Mouse (Mus musculus): ENCODE data around the gene Dram1. TPM values are rescaled to one million over a fixed set of nuclear protein-coding genes. Genes with fewer than 3 reads are reported as not detected.
A peak's percentile ranks its signal among the peaks of the same experiment; 100 is the strongest.

Dram1 gene
- polyA plus RNA-seq, 1 experiment from 2014 or later, result 2.9 TPM

GRCm38 (mm10) chr10:88351411-88352103 is 27.3 kb downstream of the Dram1 start:
- ATAC-seq, result peak; percentile 42
- 43% methylated on average over 5 of the region's 5 CpGs for WGBS (ENCODE audit: insufficient replicate concordance)

GRCm38 (mm10) chr10:88350687-88351086 is 28.2 kb downstream of the Dram1 start:
- H3K4me3 ChIP-seq (ENCODE audit: low read depth, low read length), result no peak overlapping the region
- ATAC-seq (0 out of 2 replicates have a peak, but pooled peaks have one; percentile 35), DNase-seq (no peak)
- peak overlapping the region; percentile 29; the same call in 1 of the 2 replicates for H3K4me2 ChIP-seq (ENCODE audit: low read depth, low read length)
- H3K36me3 ChIP-seq (replicated peaks; ENCODE audit: insufficient read depth, low read length), result no peaks in the 10 kb centered on the region
- peaks cover 11% of the 10 kb centered on the region for H3K4me1 ChIP-seq (ENCODE audit: insufficient read depth)
- no peak overlapping the region for H3K9ac ChIP-seq (replicated peaks)
- WGBS (ENCODE audit: insufficient replicate concordance), result 58% methylated on average over 2 of the region's 2 CpGs
- no peaks in the 10 kb centered on the region for H3K9me3 ChIP-seq (ENCODE audit: low read length)
- TF ChIP-seq EP300 (IDR thresholded peaks at IDR 0.05; ENCODE audit: low read depth) (no peak), CTCF (IDR thresholded peaks at IDR 0.05; ENCODE audit: low read depth) (no peak)
- H3K27ac ChIP-seq (ENCODE audit: low read depth), result 0 out of 2 replicates have a peak overlapping the region, but pooled peaks have one; percentile 39
- H3K27me3 ChIP-seq (ENCODE audit: insufficient read depth, low read length), result no peaks in the 10 kb centered on the region

More at GRCm38 (mm10) chr10:88351411-88352103, 27.3 kb downstream of the Dram1 start:
- Histone ChIP-seq H3K27ac (ENCODE audit: low read depth) (0 out of 2 replicates have a peak overlapping the region, but pooled peaks have one; percentile 7), H3K36me3 (replicated peaks; ENCODE audit: insufficient read depth, low read length) (no peaks in the 10 kb centered on the region), H3K4me1 (ENCODE audit: insufficient read depth) (peaks cover 14% of the 10 kb centered on the region), H3K4me3 (ENCODE audit: low read depth, low read length) (no peak overlapping the region), H3K9me3 (ENCODE audit: low read length) (no peaks in the 10 kb centered on the region), H3K27me3 (ENCODE audit: insufficient read depth, low read length) (no peaks in the 10 kb centered on the region), H3K9ac (replicated peaks) (no peak overlapping the region), H3K4me2 (ENCODE audit: low read depth, low read length) (no peak overlapping the region)
- DNase-seq, result no peak
- TF ChIP-seq CTCF (IDR thresholded peaks at IDR 0.05; ENCODE audit: low read depth), result no peak
- TF ChIP-seq EP300 (IDR thresholded peaks at IDR 0.05; ENCODE audit: low read depth), result no peak

- WGBS (ENCODE audit: insufficient replicate concordance), result 25% methylated on average over 8 of the region's 8 CpGs
- TF ChIP-seq CTCF (IDR thresholded peaks at IDR 0.05; ENCODE audit: low read depth), result no peak
- no peak for TF ChIP-seq EP300 (IDR thresholded peaks at IDR 0.05; ENCODE audit: low read depth)
- Histone ChIP-seq H3K36me3 (replicated peaks; ENCODE audit: insufficient read depth, low read length) (no peaks in the 10 kb centered on the region), H3K4me2 (ENCODE audit: low read depth, low read length) (peak overlapping the region; percentile 29; the same call in 1 of the 2 replicates), H3K4me1 (ENCODE audit: insufficient read depth) (peaks cover 8% of the 10 kb centered on the region), H3K9me3 (ENCODE audit: low read length) (no peaks in the 10 kb centered on the region), H3K4me3 (ENCODE audit: low read depth, low read length) (no peak overlapping the region), H3K27me3 (ENCODE audit: insufficient read depth, low read length) (no peaks in the 10 kb centered on the region), H3K9ac (replicated peaks) (no peak overlapping the region), H3K27ac (ENCODE audit: low read depth) (peak overlapping the region; percentile 39; the same call in 1 of the 2 replicates)
- ATAC-seq, result no peak
- DNase-seq, result no peak
Measured at GRCm38 (mm10) chr10:88349800-88350199, 29.1 kb downstream of the Dram1 start.

GRCm38 (mm10) chr10:88346454-88347245 is 32.2 kb downstream of the Dram1 start:
- H3K4me2 ChIP-seq (ENCODE audit: low read depth, low read length), result no peak overlapping the region
- no peaks in the 10 kb centered on the region for H3K27me3 ChIP-seq (ENCODE audit: insufficient read depth, low read length)
- H3K9ac ChIP-seq (replicated peaks), result no peak overlapping the region
- WGBS (ENCODE audit: insufficient replicate concordance), result 53% methylated on average over 12 of the region's 12 CpGs
- H3K27ac ChIP-seq (ENCODE audit: low read depth), result peak overlapping the region; percentile 23
- DNase-seq (no peak), ATAC-seq (no peak)
- peaks cover 5% of the 10 kb centered on the region; the same call in 1 of the 2 replicates for H3K4me1 ChIP-seq (ENCODE audit: insufficient read depth)
- TF ChIP-seq EP300 (IDR thresholded peaks at IDR 0.05; ENCODE audit: low read depth) (no peak), CTCF (IDR thresholded peaks at IDR 0.05; ENCODE audit: low read depth) (no peak)
- H3K9me3 ChIP-seq (ENCODE audit: low read length), result no peaks in the 10 kb centered on the region
- no peak overlapping the region for H3K4me3 ChIP-seq (ENCODE audit: low read depth, low read length)
- no peaks in the 10 kb centered on the region for H3K36me3 ChIP-seq (replicated peaks; ENCODE audit: insufficient read depth, low read length)

- Histone ChIP-seq H3K4me2 (ENCODE audit: low read depth, low read length) (no peak overlapping the region), H3K36me3 (replicated peaks; ENCODE audit: insufficient read depth, low read length) (no peaks in the 10 kb centered on the region), H3K9ac (replicated peaks) (no peak overlapping the region), H3K27ac (ENCODE audit: low read depth) (peak overlapping the region; percentile 23), H3K4me1 (ENCODE audit: insufficient read depth) (peaks cover 5% of the 10 kb centered on the region; the same call in 1 of the 2 replicates), H3K9me3 (ENCODE audit: low read length) (no peaks in the 10 kb centered on the region), H3K27me3 (ENCODE audit: insufficient read depth, low read length) (no peaks in the 10 kb centered on the region), H3K4me3 (ENCODE audit: low read depth, low read length) (no peak overlapping the region)
- ATAC-seq (no peak; the same call in 1 of the 2 replicates), DNase-seq (no peak)
- WGBS (ENCODE audit: insufficient replicate concordance), result 36% methylated on average over 11 of the region's 11 CpGs
- TF ChIP-seq EP300 (IDR thresholded peaks at IDR 0.05; ENCODE audit: low read depth) (no peak), CTCF (IDR thresholded peaks at IDR 0.05; ENCODE audit: low read depth) (no peak)
Measured at GRCm38 (mm10) chr10:88345899-88346401, 32.9 kb downstream of the Dram1 start.

- H3K27ac ChIP-seq (ENCODE audit: low read depth), result no peak overlapping the region
- TF ChIP-seq CTCF (IDR thresholded peaks at IDR 0.05; ENCODE audit: low read depth) (no peak), EP300 (IDR thresholded peaks at IDR 0.05; ENCODE audit: low read depth) (no peak)
- H3K4me1 ChIP-seq (ENCODE audit: insufficient read depth), result no peaks in the 10 kb centered on the region
- no peak overlapping the region for H3K4me3 ChIP-seq (ENCODE audit: low read depth, low read length)
- 72% methylated on average over 6 of the region's 6 CpGs for WGBS (ENCODE audit: insufficient replicate concordance)
- ATAC-seq, result no peak
- H3K27me3 ChIP-seq (ENCODE audit: insufficient read depth, low read length), result no peaks in the 10 kb centered on the region
- H3K9ac ChIP-seq (replicated peaks), result no peak overlapping the region
- H3K36me3 ChIP-seq (replicated peaks; ENCODE audit: insufficient read depth, low read length), result no peaks in the 10 kb centered on the region
- no peak overlapping the region for H3K4me2 ChIP-seq (ENCODE audit: low read depth, low read length)
- DNase-seq, result no peak
- no peaks in the 10 kb centered on the region for H3K9me3 ChIP-seq (ENCODE audit: low read length)
Measured at GRCm38 (mm10) chr10:88341368-88341767, 37.5 kb downstream of the Dram1 start.

Measured in liver, postnatal 0 days (tissue).